Mouse (Mus musculus) neural tube, embryonic 15.5 days (tissue): Measurements from ENCODE around the gene Sh3pxd2a. TPM values are rescaled to one million over a fixed set of nuclear protein-coding genes. Genes with fewer than 3 reads are reported as not detected.

Experiments used
- ATAC-seq: fragments of 200-750 bp; cut with Nextera tagmentation; 2 replicates; pipeline ENCODE4 v1.8.0; 2017; ENCODE audit warnings: mild to moderate bottlenecking, moderate TSS enrichment, moderate library complexity; ENCODE audit not compliant: low FRiP score
- H3K27ac ChIP-seq: fragments of 300-500 bp; sonication (generic); replicated peaks from 2 replicates; pipeline ENCODE4 v1.5.1; 2015; ENCODE audit warnings: mild to moderate bottlenecking, inconsistent platforms
- H3K27me3 ChIP-seq: fragments of 300-500 bp; sonication (generic); replicated peaks from 2 replicates; pipeline ENCODE4 v1.6.1; 2015; ENCODE audit warnings: inconsistent platforms
- H3K36me3 ChIP-seq: fragments of 300-500 bp; sonication (generic); 2 replicates; pipeline ENCODE4 v1.6.1; 2015; ENCODE audit warnings: inconsistent platforms
- H3K4me1 ChIP-seq: fragments of 300-500 bp; sonication (generic); 2 replicates; pipeline ENCODE4 v1.6.1; 2015; ENCODE audit warnings: inconsistent platforms
- H3K4me2 ChIP-seq: fragments of 300-500 bp; sonication (generic); 2 replicates; pipeline ENCODE4 v1.6.1; 2015; ENCODE audit warnings: inconsistent platforms, mild to moderate bottlenecking, moderate library complexity
- H3K4me3 ChIP-seq: fragments of 300-500 bp; sonication (generic); replicated peaks from 2 replicates; pipeline ENCODE4 v1.5.1; 2015; ENCODE audit warnings: mild to moderate bottlenecking, inconsistent platforms
- H3K9ac ChIP-seq: fragments of 300-500 bp; sonication (generic); replicated peaks from 2 replicates; pipeline ENCODE4 v1.6.1; 2015; ENCODE audit warnings: mild to moderate bottlenecking, inconsistent platforms
- H3K9me3 ChIP-seq: fragments of 300-500 bp; sonication (generic); replicated peaks from 2 replicates; pipeline ENCODE4 v1.6.1; 2016; ENCODE audit warnings: inconsistent platforms
- whole genome bisulfite sequencing: fragments of 180-500 bp; shearing (Covaris S2); methylation state at CpG from one replicate; pipeline ENCODE4 v1.1.7; 2015; ENCODE audit warnings: mixed read lengths; 5-methylcytosine and 5-hydroxymethylcytosine counted together
- polyA plus RNA-seq: library from polyadenylated mRNA; unstranded; fragments of >200 nt; fragmentation: Nextera tagmentation; extraction: Ambion mirVana; gene quantifications from 2 replicates; pipeline ENCODE4 v1.2.1, GENCODE M21; 2015

Sh3pxd2a gene
- polyA plus RNA-seq, 1 experiment from 2014 or later: 2.2 TPM

DNA sequence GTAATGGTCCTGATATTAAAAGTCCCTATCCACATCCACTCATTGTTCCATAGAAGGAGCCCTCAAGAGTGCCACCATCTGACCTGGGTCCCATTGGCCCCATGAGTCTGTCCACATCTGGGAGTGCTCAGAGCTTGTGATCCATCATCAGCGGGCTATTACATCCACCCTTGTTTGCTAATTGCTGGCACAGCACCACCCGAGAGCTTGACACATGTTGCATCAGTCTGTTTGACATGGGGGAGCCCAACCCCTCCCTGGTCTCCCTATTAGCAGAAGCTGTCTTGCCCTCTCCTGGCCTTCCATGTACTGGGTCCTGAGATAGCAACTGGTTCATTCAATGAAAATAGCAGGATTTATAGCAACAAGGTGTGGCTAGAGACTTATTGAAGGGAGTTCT lies 34.0 kb downstream of the Sh3pxd2a start:
- H3K27ac ChIP-seq: no peak overlapping the region
- H3K9me3 ChIP-seq: no peaks in the 10 kb centered on the region
- H3K4me3 ChIP-seq: no peak overlapping the region
- ATAC-seq: no peak
- no peak overlapping the region for H3K9ac ChIP-seq
- WGBS: 96% methylated on average over 2 of the region's 2 CpGs
- no peaks in the 10 kb centered on the region for H3K27me3 ChIP-seq
- H3K36me3 ChIP-seq: no peaks in the 10 kb centered on the region
- H3K4me1 ChIP-seq: peaks cover 32% of the 10 kb centered on the region
- no peak overlapping the region for H3K4me2 ChIP-seq

DNA sequence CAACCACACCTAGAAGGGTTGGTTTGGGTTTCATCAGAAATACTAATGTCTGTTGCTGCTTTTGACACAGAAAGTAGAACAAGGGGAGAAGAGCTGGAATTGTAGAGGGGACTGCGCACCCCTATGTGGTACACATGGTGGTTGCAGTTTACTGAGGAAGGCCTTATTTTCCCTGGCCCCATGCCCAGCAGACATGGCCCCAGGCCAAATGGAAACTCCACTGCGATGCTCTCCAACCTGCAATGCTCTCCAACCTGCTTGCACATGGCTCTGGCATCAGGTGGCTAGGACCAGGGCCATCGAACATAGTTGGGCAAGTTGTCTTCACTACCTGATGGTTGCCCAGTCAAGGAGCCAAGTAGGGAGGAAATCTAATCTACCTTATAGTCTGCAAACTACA lies 35.0 kb downstream of the Sh3pxd2a start:
- no peak overlapping the region for H3K27ac ChIP-seq
- no peak overlapping the region for H3K4me2 ChIP-seq
- no peaks in the 10 kb centered on the region for H3K27me3 ChIP-seq
- H3K4me1 ChIP-seq: peaks cover 32% of the 10 kb centered on the region
- H3K4me3 ChIP-seq: no peak overlapping the region
- no peaks in the 10 kb centered on the region for H3K9me3 ChIP-seq
- H3K9ac ChIP-seq: no peak overlapping the region
- no peak for ATAC-seq
- WGBS: 73% methylated on average over 3 of the region's 3 CpGs
- no peaks in the 10 kb centered on the region for H3K36me3 ChIP-seq

DNA sequence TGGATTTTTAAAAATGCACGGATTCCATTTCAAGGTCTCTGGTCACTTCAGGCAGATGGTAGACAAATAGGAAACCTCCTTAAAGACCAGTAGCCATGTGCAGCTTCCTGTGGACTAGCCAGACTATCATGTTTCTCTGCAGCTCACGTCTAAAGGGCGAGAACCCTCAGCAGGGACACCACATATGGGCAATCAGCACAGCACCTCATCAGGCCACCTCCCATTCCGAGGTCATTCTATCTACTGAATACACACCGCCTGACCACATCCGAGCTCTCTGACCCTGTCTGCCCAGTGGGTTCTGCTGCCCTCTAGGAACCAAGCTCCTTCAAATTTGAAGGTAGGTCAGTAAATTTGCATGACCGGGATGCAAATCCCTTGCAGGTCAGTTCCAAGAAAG lies 35.4 kb downstream of the Sh3pxd2a start:
- Histone ChIP-seq H3K9ac (no peak overlapping the region), H3K4me1 (peaks cover 32% of the 10 kb centered on the region), H3K27ac (no peak overlapping the region), H3K4me3 (no peak overlapping the region), H3K9me3 (no peaks in the 10 kb centered on the region), H3K36me3 (no peaks in the 10 kb centered on the region), H3K4me2 (no peak overlapping the region), H3K27me3 (no peaks in the 10 kb centered on the region)
- 68% methylated on average over 7 of the region's 7 CpGs for WGBS
- no peak for ATAC-seq

DNA sequence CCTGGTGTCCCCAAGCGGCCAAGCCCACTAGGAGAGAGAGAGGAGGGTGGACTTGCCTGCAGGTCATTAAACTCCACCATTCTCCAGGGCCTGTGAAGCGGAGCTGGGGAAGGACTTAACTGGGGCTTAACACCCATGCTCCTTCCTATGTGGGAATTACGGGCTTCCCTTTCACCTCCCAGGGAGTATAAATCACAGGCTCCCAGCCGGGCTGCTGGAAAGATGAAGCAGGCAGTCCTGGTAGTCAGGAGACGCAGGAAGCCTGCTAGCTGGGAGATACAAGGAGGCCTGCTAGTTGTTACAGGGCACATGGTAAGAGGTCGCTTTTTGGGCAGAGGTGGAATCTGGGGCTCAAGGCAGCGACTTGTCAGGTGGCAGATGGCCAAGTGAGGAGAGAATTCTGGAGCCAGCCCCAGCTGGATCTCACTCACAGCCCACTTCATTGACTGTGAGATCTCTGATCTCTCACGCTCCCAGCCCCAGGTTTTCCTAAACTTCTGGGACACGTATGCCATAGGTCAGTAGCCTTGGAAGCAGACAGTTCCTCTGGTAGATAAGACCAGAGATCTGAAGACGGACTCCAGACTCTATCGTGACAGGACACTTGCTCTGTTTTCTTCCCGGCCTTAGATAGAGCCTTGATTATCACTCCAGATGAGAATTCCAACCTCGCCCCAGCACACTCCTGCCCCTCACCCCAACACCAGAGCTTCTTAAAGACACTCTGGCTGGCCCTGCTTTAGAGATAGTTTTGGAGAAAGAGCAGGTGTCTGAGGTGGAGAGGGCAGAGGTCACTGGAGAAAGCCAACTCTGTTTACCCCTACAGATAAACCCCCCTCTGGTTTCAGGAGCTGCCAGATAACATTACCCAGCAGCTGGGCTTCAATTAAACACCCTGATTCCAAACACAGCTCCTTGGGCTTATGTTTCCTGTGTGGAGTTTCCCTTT lies 36.1 kb downstream of the Sh3pxd2a start:
- H3K27me3 ChIP-seq: no peaks in the 10 kb centered on the region

DNA sequence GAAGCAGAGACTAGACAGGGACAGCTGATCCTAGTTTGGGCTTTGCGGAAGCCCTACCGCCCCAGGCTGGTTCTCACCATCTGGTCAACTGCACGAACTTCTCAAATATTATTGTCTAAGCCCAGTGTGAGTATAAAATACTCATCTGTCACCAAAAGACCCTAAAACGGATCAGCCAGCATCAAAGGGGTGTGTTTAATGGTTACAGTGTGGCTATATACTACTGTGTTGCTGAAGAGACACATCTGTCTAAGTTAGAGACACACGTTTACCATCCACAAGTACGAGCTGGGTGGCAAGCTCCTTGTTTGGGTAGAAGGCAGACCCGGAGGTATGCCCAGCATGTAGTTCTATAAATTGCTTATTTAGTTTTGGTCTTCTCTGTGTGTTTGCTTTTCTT lies 40.6 kb downstream of the Sh3pxd2a start:
- Histone ChIP-seq H3K4me3 (no peak overlapping the region), H3K27me3 (no peaks in the 10 kb centered on the region), H3K9ac (no peak overlapping the region), H3K27ac (no peak overlapping the region), H3K4me2 (no peak overlapping the region), H3K4me1 (peaks cover 28% of the 10 kb centered on the region), H3K9me3 (no peaks in the 10 kb centered on the region), H3K36me3 (no peaks in the 10 kb centered on the region)
- WGBS: 65% methylated on average over 7 of the region's 7 CpGs
- ATAC-seq: no peak

More for the DNA sequence above, 36.1 kb downstream of the Sh3pxd2a start:
- H3K9ac ChIP-seq: no peak overlapping the region
- no peak overlapping the region for H3K4me3 ChIP-seq
- no peak for ATAC-seq
- no peak overlapping the region for H3K4me2 ChIP-seq
- H3K4me1 ChIP-seq: peaks cover 32% of the 10 kb centered on the region
- H3K27ac ChIP-seq: no peak overlapping the region
- H3K36me3 ChIP-seq: no peaks in the 10 kb centered on the region
- WGBS: 44% methylated on average over 13 of the region's 13 CpGs
- no peaks in the 10 kb centered on the region for H3K9me3 ChIP-seq

DNA sequence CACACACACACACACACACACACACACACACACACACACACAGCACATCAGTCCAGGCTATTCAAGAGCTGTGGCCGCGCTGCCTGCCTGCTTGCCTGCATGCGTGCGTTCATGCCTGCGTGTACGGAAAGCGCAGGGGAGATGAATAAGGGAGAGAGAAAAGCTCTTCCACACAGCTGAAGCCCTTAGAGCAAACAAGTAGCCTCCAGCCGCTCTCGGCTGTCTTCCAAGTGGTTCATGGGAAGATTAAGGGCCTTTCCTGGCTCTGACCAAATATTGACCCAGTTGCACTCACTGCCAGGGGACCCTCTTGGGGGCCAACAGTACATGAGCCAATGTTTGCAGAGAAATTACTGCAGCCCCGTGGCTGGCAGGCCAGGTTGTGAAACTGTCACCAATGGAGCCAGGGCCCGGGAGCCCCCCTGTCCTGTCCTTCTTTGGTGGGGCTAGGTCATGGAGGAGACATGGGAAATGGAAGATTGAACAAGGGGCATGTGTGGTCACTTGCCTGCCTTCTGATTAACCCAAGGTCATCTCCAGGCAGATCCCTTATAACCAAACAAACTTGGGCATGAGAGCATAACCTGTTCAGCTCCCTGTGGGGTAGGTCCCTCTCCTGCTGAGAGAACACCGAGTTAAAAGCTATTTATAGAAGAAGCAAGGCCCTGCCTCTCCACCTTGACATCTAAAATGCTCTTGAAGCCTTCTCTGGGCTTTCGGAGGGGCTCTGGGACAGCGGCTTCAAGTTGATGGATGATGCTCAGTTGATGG lies 42.9 kb downstream of the Sh3pxd2a start:
- H3K27ac ChIP-seq: peak overlapping the region; percentile 54; the same call in 1 of the 2 replicates
- H3K27me3 ChIP-seq: no peaks in the 10 kb centered on the region
- no peak overlapping the region for H3K4me3 ChIP-seq
- 50% methylated on average over 14 of the region's 14 CpGs for WGBS
- ATAC-seq: peak; percentile 60; the same call in 1 of the 2 replicates
- H3K9me3 ChIP-seq: no peaks in the 10 kb centered on the region
- no peak overlapping the region for H3K4me2 ChIP-seq
- H3K4me1 ChIP-seq: peaks cover 15% of the 10 kb centered on the region
- no peaks in the 10 kb centered on the region for H3K36me3 ChIP-seq
- H3K9ac ChIP-seq: no peak overlapping the region

DNA sequence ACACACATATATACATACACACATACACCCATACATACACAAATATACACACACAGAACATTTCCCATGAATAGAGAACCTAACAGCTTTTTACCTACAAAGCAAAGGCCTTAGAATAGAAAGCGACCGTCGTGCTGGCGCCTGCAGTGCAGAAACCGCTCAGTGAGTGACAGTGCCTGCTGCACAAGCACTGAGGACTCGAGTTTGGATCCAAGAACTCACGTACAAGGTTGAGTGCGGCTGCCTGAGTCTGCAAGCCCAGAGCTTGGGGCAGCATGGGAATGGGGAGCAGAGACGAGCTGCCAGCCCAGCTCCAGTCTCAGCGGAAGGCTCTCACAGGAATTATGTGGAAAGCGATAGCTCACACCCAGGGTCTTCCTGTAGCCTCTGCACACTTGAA lies 43.7 kb downstream of the Sh3pxd2a start:
- Histone ChIP-seq H3K4me3 (no peak overlapping the region), H3K27ac (peak overlapping the region; percentile 14; the same call in 1 of the 2 replicates), H3K9ac (no peak overlapping the region), H3K27me3 (no peaks in the 10 kb centered on the region), H3K36me3 (no peaks in the 10 kb centered on the region), H3K4me2 (no peak overlapping the region), H3K4me1 (peaks cover 16% of the 10 kb centered on the region), H3K9me3 (no peaks in the 10 kb centered on the region)
- 75% methylated on average over 11 of the region's 11 CpGs for WGBS
- ATAC-seq: no peak

DNA sequence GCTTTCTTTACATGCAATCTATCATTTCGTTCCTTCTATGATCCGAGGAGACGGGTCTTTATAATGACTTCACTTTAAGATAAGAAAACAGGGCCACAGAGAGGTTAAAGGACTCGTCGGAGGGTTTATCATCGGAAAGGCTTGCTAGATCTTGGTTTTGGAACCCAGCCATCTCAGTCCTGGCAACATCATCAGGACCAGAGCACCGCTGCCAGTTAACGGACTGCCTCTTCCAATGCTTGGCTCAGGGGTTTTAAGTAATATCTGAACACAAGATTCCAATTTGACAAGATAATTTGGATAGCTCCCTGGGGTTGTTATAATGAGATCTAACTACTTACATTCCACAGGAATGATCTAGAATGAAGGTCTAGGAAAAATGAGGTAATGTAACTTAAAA lies 45.0 kb downstream of the Sh3pxd2a start:
- H3K4me2 ChIP-seq: no peak overlapping the region
- WGBS: 58% methylated on average over 8 of the region's 8 CpGs
- no peak overlapping the region for H3K4me3 ChIP-seq
- no peaks in the 10 kb centered on the region for H3K36me3 ChIP-seq
- H3K9me3 ChIP-seq: no peaks in the 10 kb centered on the region
- no peak overlapping the region for H3K9ac ChIP-seq
- no peak for ATAC-seq
- no peaks in the 10 kb centered on the region for H3K27me3 ChIP-seq
- no peak overlapping the region for H3K27ac ChIP-seq
- H3K4me1 ChIP-seq: peaks cover 29% of the 10 kb centered on the region

DNA sequence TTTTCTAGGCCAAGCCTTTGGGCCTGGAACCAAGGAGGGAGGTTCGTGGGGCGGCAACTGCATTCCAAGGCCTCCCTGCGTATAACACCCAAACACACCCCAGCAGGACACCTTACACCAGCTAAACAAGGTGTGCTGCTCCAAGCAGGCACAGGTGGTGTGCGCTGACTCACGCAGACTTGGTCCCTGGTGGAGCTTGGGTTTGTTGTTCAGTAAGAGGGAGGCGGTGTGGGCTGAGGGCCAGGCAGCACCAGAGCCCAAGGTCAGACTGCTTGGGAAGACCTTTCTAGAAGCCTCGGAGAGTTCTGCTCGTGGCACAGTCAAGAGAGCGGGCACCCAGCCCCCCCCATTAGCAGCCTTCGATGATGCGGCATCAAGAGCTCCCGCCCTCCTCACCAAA lies 48.0 kb downstream of the Sh3pxd2a start:
- Histone ChIP-seq H3K9me3 (no peaks in the 10 kb centered on the region), H3K4me3 (no peak overlapping the region), H3K27me3 (no peaks in the 10 kb centered on the region), H3K36me3 (no peaks in the 10 kb centered on the region), H3K4me2 (no peak overlapping the region), H3K4me1 (peaks cover 30% of the 10 kb centered on the region), H3K9ac (no peak overlapping the region), H3K27ac (no peak overlapping the region)
- ATAC-seq: no peak
- WGBS: 90% methylated on average over 12 of the region's 12 CpGs

DNA sequence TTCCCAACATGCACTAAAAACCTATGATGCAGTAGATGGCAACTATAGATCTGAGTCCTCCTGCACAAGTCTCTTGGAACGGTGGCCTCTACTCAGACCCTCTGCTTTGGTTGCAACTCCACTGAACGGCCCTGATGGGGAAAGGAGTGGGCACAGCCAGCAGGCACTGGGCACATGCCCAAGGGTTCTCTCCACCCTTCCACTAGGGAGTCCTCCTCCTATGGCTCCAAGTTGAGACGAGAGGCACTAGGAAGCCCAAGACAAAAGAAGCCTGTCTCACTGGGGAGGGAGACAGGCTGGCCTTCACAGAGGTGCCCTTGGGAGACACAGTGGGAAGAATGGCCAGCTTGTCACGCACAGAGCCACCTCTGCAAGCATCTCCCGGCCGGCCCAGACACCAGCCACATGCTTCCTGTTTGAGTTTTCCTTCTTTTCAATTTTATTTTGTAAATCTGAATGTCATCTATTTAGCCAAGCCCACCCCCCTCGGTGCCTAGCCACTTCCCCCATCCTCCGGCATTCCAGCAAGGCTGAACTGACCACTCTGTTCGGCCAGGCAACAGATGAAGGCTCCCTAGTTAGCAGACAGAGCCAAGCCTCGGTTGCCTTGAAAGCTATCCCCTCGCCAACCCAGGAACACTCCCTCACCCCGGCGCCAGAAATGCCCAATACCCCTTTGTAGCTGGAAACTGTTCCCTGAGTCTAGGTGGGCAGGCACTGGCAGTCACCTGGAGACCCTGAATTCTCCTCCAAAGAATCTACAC lies 49.9 kb downstream of the Sh3pxd2a start:
- no peak for ATAC-seq
- Histone ChIP-seq H3K27ac (no peak overlapping the region), H3K27me3 (no peaks in the 10 kb centered on the region), H3K4me1 (peaks cover 28% of the 10 kb centered on the region), H3K9ac (no peak overlapping the region), H3K4me2 (no peak overlapping the region), H3K4me3 (no peak overlapping the region), H3K36me3 (no peaks in the 10 kb centered on the region), H3K9me3 (no peaks in the 10 kb centered on the region)
- 72% methylated on average over 13 of the region's 13 CpGs for WGBS

DNA sequence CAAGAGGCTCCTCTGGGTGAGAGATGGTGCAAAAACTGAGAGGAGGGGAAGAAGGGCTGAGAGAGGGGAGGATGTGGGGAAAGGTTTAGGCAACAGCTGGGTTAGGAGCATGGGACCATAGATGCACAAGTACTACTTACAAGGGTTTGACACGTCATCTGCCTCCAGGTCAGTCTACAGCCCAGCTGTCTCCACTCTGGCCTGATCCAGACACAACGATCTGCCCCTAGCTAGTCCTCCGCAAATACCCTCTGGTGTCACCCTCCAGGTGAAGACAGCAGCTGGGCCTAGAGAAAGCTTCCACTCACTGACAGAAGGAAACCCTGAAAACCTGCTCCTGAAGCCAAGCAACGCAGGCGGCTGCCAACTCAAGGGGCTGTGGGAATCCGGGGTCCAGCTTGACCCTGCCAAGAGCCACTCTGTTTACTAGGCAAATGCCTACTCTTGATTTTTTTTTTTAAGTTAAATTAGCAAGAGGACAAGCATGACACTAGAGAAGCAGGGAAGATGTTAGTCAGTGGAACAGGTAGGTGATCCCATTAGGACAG lies 50.7 kb downstream of the Sh3pxd2a start:
- Histone ChIP-seq H3K9me3 (no peaks in the 10 kb centered on the region), H3K9ac (no peak overlapping the region), H3K27me3 (no peaks in the 10 kb centered on the region), H3K4me2 (no peak overlapping the region), H3K4me1 (peaks cover 30% of the 10 kb centered on the region), H3K27ac (no peak overlapping the region), H3K36me3 (no peaks in the 10 kb centered on the region), H3K4me3 (no peak overlapping the region)
- 89% methylated on average over 6 of the region's 6 CpGs for WGBS
- ATAC-seq: no peak
